In the genomic region with DNA sequence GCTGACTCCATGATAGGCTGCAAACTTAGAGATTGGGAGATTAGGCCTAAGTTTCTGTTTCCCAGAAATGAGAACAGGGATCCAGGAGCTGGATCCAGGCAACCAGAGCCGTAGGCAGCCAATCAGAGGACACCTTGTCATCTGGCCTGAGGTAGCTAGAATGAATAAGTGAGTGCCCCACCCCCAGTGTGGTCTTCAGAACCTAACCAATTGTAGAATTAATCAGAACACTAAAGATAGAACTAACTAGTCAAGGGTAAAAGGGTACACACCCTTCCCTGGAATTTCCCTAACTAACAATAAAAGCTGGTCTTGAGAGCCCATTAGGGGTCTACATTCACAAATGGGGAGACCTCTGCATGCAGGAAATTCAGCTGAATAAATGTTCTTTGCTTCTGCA, we compare ENCODE assay signal across 23 mouse cellular contexts.
DNase-seq lines count a peak whose midpoint lies in the region; TF ChIP-seq lines count a peak whose summit lies in the region.
"Had no signal": no experiment of that assay in that cellular context is flagged by ENCODE, and none has a peak within 500 bp of the region (broad histone marks: within the 10 kb centered on the region; RNA-seq: fewer than 3 reads in every experiment).

No protein-coding gene starts in this region.

- H3K27me3 ChIP-seq in spleen, adult 2 months (ENCODE audit: control insufficient read depth, insufficient read depth, low read length), result no peaks in the 10 kb centered on the region
- H3K27me3 ChIP-seq: CH12.LX; embryonic facial prominence, embryonic 13.5 days; embryonic facial prominence, embryonic 15.5 days; forebrain, embryonic 12.5 days; Patski had no signal

- DNase-seq in spleen, adult 2 months (ENCODE audit: low read depth in 1 of 2, low spot score in 2 of 2), result no peak
- no peak for DNase-seq in spleen, postnatal 14 days (ENCODE audit: low spot score in 2 of 2)
- DNase-seq in R1 (ENCODE audit: low read depth, low spot score) (peak; percentile 75), adipocyte (ENCODE audit: low spot score) (no peak)
- no peak for DNase-seq in gastrocnemius, adult 2 months
- DNase-seq: adrenal gland, adult 2 months; adrenal gland, postnatal 10 days; adrenal gland, postnatal 25 days; cerebellum, adult 11 months; cerebellum, adult 18-20 months; cerebellum, adult 8-10 months; cerebellum, adult 9-11 months; cerebellum, postnatal 14 days; cerebellum, postnatal 36 days; embryo, embryonic 11 days had no signal

- no peak overlapping the region for H3K4me3 ChIP-seq in spleen, adult 2 months (ENCODE audit: extremely low read depth, insufficient read depth, insufficient read length)
- no peak overlapping the region for H3K4me3 ChIP-seq in gastrocnemius, adult 2 months
- H3K4me3 ChIP-seq: embryonic facial prominence, embryonic 13.5 days; embryonic facial prominence, embryonic 15.5 days; erythroblast, embryonic 14.5 days; forebrain, embryonic 10.5 days; forebrain, embryonic 12.5 days had no signal

- peak overlapping the region; percentile 32 for H3K27ac ChIP-seq in spleen, adult 2 months (ENCODE audit: insufficient read depth, low read length)
- H3K27ac ChIP-seq in gastrocnemius, adult 2 months, result no peak overlapping the region
- H3K27ac ChIP-seq: embryonic facial prominence, embryonic 13.5 days; embryonic facial prominence, embryonic 15.5 days; forebrain, embryonic 10.5 days; forebrain, embryonic 12.5 days had no signal

- intact Hi-C loops in gastrocnemius, adult 2 months (cut with DNase I), result no loop called here

- no peaks in the 10 kb centered on the region for H3K36me3 ChIP-seq in spleen, adult 2 months (ENCODE audit: control insufficient read depth, insufficient read depth, low read length)
- H3K36me3 ChIP-seq: embryonic facial prominence, embryonic 13.5 days; embryonic facial prominence, embryonic 15.5 days; forebrain, embryonic 10.5 days; forebrain, embryonic 12.5 days; G1E had no signal

- no peak for TF ChIP-seq POLR2A in spleen, adult 2 months (IDR thresholded peaks at IDR 0.05; ENCODE audit: low read depth, low read length)

- peaks cover 12% of the 10 kb centered on the region for H3K4me1 ChIP-seq in spleen, adult 2 months (ENCODE audit: control insufficient read depth, insufficient read depth, insufficient read length)
- H3K4me1 ChIP-seq: embryonic facial prominence, embryonic 13.5 days; embryonic facial prominence, embryonic 15.5 days; forebrain, embryonic 10.5 days; forebrain, embryonic 12.5 days had no signal

- 86% methylated on average over 1 of the region's 1 CpGs for WGBS in spleen, adult 2 months

- TF ChIP-seq CTCF in spleen, adult 2 months (IDR thresholded peaks at IDR 0.05; ENCODE audit: extremely low read depth, insufficient read depth, insufficient read length, insufficient replicate concordance), result no peak
- TF ChIP-seq CTCF in gastrocnemius, adult 2 months (IDR thresholded peaks at IDR 0.05), result no peak
